Mouse (Mus musculus) small intestine, adult 2 months (tissue): ENCODE measurements around the gene B3gat1.

Experiments
- CTCF ChIP-seq: fragments of 200-500 bp; IDR thresholded peaks from 2 replicates; pipeline ENCODE4 v1.5.1; 2012; ENCODE audit warnings: low read depth, mild to moderate bottlenecking, control low read depth, inconsistent platforms, low read length, moderate library complexity, mixed read lengths; ENCODE audit not compliant: insufficient replicate concordance, insufficient read length; ENCODE audit errors: extremely low read depth
- POLR2A ChIP-seq: fragments of 200-500 bp; IDR thresholded peaks from 2 replicates; pipeline ENCODE4 v1.6.1; 2012; ENCODE audit warnings: low read depth, mild to moderate bottlenecking, control low read depth, inconsistent platforms, low read length, moderate library complexity

DNA sequence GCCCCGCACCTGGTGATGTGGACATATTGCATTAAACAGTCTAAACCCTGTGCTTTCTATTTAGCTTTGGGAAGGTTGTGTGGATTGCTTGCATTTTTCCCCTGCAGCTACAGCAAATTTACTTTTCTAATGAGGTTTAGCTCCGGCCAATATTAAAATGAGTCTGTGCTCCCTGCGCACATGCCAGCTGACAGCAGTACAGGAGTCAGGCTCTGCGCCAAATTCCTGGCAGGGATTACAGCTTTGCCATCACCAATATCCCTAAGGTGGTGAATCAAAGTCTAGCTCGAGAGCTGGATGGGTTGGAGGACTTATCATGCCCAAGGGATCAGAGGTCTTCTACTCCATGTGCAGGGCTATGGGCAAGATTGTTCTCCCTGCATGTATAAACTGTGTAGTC, 3.6 kb downstream of the B3gat1 start:
- TF ChIP-seq CTCF (no peak), POLR2A (no peak)
